Mouse (Mus musculus) bone marrow, adult 2 months (tissue): ENCODE data around the gene Togaram2.

ENCODE experiments used
- CTCF ChIP-seq: fragments of 200-500 bp; IDR thresholded peaks from 2 replicates; pipeline ENCODE4 v1.5.1; 2011; ENCODE audit warnings: low read length, control low read depth; ENCODE audit not compliant: control insufficient read depth, insufficient read depth
- POLR2A ChIP-seq: fragments of 200-500 bp; IDR thresholded peaks from 2 replicates; pipeline ENCODE4 v1.6.1; 2011; ENCODE audit warnings: low read depth, mild to moderate bottlenecking, control low read depth, low read length, borderline replicate concordance; ENCODE audit not compliant: control insufficient read depth

GRCm38 (mm10) chr17:71636786-71637185 is 36.3 kb upstream of the Togaram2 start:
- no peak for TF ChIP-seq CTCF
- TF ChIP-seq POLR2A = no peak
